Mouse (Mus musculus) sigmoid colon, adult 10 weeks (tissue): ENCODE measurements around the gene Olfr1014. TPM values are rescaled to one million over a fixed set of nuclear protein-coding genes. Genes with fewer than 3 reads are reported as not detected.

Experiments
- polyA plus RNA-seq: library from polyadenylated mRNA; stranded (reverse); fragments of 350-450 nt; fragmentation: Illumina TruSeq; extraction: RNeasy Lipid Tissue Mini Kit (QIAGEN cat#74804); gene quantifications from one replicate; pipeline ENCODE4 v1.2.3, GENCODE M21; 2014; ENCODE audit warnings: low read depth, low replicate concordance

Olfr1014 gene
- polyA plus RNA-seq: not detected

GRCm38 (mm10) chr2:85772413-85772812, at the start of gene Olfr1014:
Olfr1014 (plus strand) TSS chr2:85772713.

GRCm38 (mm10) chr2:85762666-85763065, 9.8 kb upstream of the Olfr1014 start, which contains the start of gene Olfr1012:
Olfr1012 (minus strand) TSS chr2:85762766.

GRCm38 (mm10) chr2:85766798-85767197, 5.7 kb upstream of the Olfr1014 start, which contains the start of gene Olfr1013:
Olfr1013 (plus strand) TSS chr2:85767098.

GRCm38 (mm10) chr2:85781717-85782116, 9.2 kb downstream of the Olfr1014 start, which contains the start of gene Olfr1015:
Olfr1015 (plus strand) TSS chr2:85782017.

GRCm38 (mm10) chr2:85802444-85802843, 29.9 kb downstream of the Olfr1014 start, which contains the start of gene Olfr1016:
Olfr1016 (minus strand) TSS chr2:85802544.

GRCm38 (mm10) chr2:85818179-85818578, 45.7 kb downstream of the Olfr1014 start, which contains the start of gene Olfr1018:
Olfr1018 (plus strand) TSS chr2:85818479.

Other genes starting within 250 kb of the Olfr1014 start
- not detected for gene Olfr996, start 193.5 kb upstream of the Olfr1014 start, polyA plus RNA-seq
- not detected for gene Olfr998, start 183.8 kb upstream of the Olfr1014 start, polyA plus RNA-seq
- gene Olfr1000, start 160.8 kb upstream of the Olfr1014 start, polyA plus RNA-seq: not detected
- not detected for gene Olfr1002, start 122.0 kb upstream of the Olfr1014 start, polyA plus RNA-seq
- not detected for gene Olfr154, start 108.3 kb upstream of the Olfr1014 start, polyA plus RNA-seq
- gene Olfr1006, start 93.9 kb upstream of the Olfr1014 start, polyA plus RNA-seq: not detected
- not detected for gene Olfr1008, start 83.3 kb upstream of the Olfr1014 start, polyA plus RNA-seq
- gene Olfr1009, start 57.3 kb upstream of the Olfr1014 start, polyA plus RNA-seq: not detected
- gene Olfr1012, start 9.9 kb upstream of the Olfr1014 start, polyA plus RNA-seq: not detected
- gene Olfr1013, start 5.6 kb upstream of the Olfr1014 start, polyA plus RNA-seq: not detected
- not detected for gene Olfr1015, start 9.3 kb downstream of the Olfr1014 start, polyA plus RNA-seq
- not detected for gene Olfr1016, start 29.8 kb downstream of the Olfr1014 start, polyA plus RNA-seq
- not detected for gene Olfr1018, start 45.8 kb downstream of the Olfr1014 start, polyA plus RNA-seq
- not detected for gene Olfr1019, start 72.8 kb downstream of the Olfr1014 start, polyA plus RNA-seq
- gene Olfr1020, start 74.3 kb downstream of the Olfr1014 start, polyA plus RNA-seq: not detected
- gene Olfr1022, start 95.9 kb downstream of the Olfr1014 start, polyA plus RNA-seq: not detected
- not detected for gene Olfr1023, start 112.9 kb downstream of the Olfr1014 start, polyA plus RNA-seq
- gene Olfr1024, start 132.3 kb downstream of the Olfr1014 start, polyA plus RNA-seq: not detected
- gene Olfr1025-ps1, start 142.5 kb downstream of the Olfr1014 start, polyA plus RNA-seq: not detected
- gene Olfr1026, start 148.8 kb downstream of the Olfr1014 start, polyA plus RNA-seq: not detected
- gene Olfr1028, start 177.7 kb downstream of the Olfr1014 start, polyA plus RNA-seq: not detected
- gene Olfr1029, start 201.2 kb downstream of the Olfr1014 start, polyA plus RNA-seq: 0.09 TPM
- not detected for gene Olfr1030, start 206.6 kb downstream of the Olfr1014 start, polyA plus RNA-seq
- gene Olfr1031, start 217.6 kb downstream of the Olfr1014 start, polyA plus RNA-seq: not detected
- not detected for gene Olfr1032, start 232.8 kb downstream of the Olfr1014 start, polyA plus RNA-seq
- gene Olfr1033, start 247.9 kb downstream of the Olfr1014 start, polyA plus RNA-seq: 4.1 TPM